Mouse (Mus musculus): ENCODE measurements at regions not wholly inside any gene's neighbourhood (a gene's known extent, or its start where the extent isn't known, plus 50 kb on each side); places are given as distances from the start of the nearest gene placed in this dataset.

DNA sequence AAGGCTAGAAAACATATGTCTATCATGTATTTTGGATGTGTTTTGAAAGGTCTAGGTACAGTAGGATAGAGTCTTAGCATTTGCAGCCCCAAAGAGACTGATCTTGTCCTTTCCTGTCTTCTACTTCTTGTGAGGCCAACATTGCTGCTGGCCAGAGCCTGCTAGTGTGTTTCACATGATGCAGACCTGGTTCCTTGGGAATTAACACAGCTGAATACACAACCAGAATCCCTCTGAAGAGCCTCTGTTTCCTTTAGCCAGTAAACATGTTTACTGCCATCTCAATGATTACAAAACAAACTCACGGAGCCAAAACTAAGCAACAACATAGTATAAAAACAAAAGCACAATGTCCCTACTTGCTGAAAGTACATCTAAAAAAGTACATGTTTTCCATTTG lies 598.9 kb downstream of the 9430069I07Rik start:
- DNase-seq = no peak
